In the genomic region with DNA sequence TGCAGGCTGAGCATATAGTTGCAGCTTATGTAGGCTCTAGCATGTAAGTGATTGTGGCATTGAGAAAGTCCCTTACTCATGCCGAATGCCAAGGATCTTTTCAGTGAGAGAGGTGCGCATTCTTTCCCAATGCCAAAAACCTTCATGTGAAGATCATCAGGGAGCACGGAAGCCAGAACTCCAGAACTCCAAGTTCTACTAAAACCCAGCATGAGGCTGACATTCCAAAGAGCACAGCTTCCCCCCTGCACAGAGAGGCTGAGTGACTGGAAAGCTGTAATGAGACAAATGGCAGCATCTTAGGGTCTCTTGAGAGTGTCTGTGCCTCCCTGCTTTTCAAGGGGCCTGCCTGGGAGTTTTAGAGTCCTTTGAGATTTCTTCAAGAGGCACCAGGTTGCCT, we compare ENCODE assay signal across 21 mouse cellular contexts.
DNase-seq lines count a peak whose midpoint lies in the region; ATAC-seq and TF ChIP-seq lines count a peak whose summit lies in the region.
"Had no signal": no experiment of that assay in that cellular context is flagged by ENCODE, and none has a peak within 500 bp of the region (broad histone marks: within the 10 kb centered on the region; RNA-seq: fewer than 3 reads in every experiment).

No protein-coding gene starts in this region.

- 69% methylated on average over 3 of the region's 3 CpGs for WGBS in heart, embryonic 10.5 days
- WGBS in lung, embryonic 15.5 days = 76% methylated on average over 3 of the region's 3 CpGs
- 64% methylated on average over 3 of the region's 3 CpGs for WGBS in lung, postnatal 0 days
- WGBS in limb, embryonic 10.5 days = 82% methylated on average over 3 of the region's 3 CpGs
- 81% methylated on average over 3 of the region's 3 CpGs for WGBS in intestine, embryonic 15.5 days

- H3K36me3 ChIP-seq in heart, embryonic 10.5 days = no peaks in the 10 kb centered on the region
- no peaks in the 10 kb centered on the region for H3K36me3 ChIP-seq in lung, embryonic 15.5 days
- H3K36me3 ChIP-seq in lung, postnatal 0 days (ENCODE audit: insufficient read depth, low read length) = no peaks in the 10 kb centered on the region
- no peaks in the 10 kb centered on the region for H3K36me3 ChIP-seq in limb, embryonic 10.5 days
- H3K36me3 ChIP-seq in intestine, embryonic 15.5 days = no peaks in the 10 kb centered on the region
- H3K36me3 ChIP-seq: G1E; limb, embryonic 15.5 days; midbrain, embryonic 15.5 days; neural tube, embryonic 15.5 days had no signal

- 0 out of 2 replicates have a peak overlapping the region, but pooled peaks have one; percentile 14 for H3K4me2 ChIP-seq in lung, embryonic 15.5 days
- H3K4me2 ChIP-seq in lung, postnatal 0 days (replicated peaks; ENCODE audit: low read depth, low read length) = no peak overlapping the region
- H3K4me2 ChIP-seq in intestine, embryonic 15.5 days (replicated peaks) = no peak overlapping the region
- H3K4me2 ChIP-seq: limb, embryonic 15.5 days; midbrain, embryonic 15.5 days; neural tube, embryonic 15.5 days had no signal

- no peak for TF ChIP-seq CTCF in lung, postnatal 0 days (IDR thresholded peaks at IDR 0.05)

- H3K9ac ChIP-seq in lung, embryonic 15.5 days = no peak overlapping the region
- no peak overlapping the region for H3K9ac ChIP-seq in lung, postnatal 0 days (replicated peaks; ENCODE audit: low read depth)
- H3K9ac ChIP-seq in intestine, embryonic 15.5 days = no peak overlapping the region
- H3K9ac ChIP-seq: limb, embryonic 15.5 days; midbrain, embryonic 15.5 days; neural tube, embryonic 15.5 days had no signal

- no peak for TF ChIP-seq EP300 in lung, postnatal 0 days (IDR thresholded peaks at IDR 0.05)

- ATAC-seq in lung, embryonic 15.5 days (ENCODE audit: borderline replicate concordance, extremely low read depth, low FRiP score, low TSS enrichment) = no peak
- no peak for ATAC-seq in lung, postnatal 0 days
- no peak for ATAC-seq in intestine, embryonic 15.5 days
- ATAC-seq: hindbrain, embryonic 16.5 days; intestine, postnatal 0 days; midbrain, embryonic 15.5 days had no signal

- no peaks in the 10 kb centered on the region for H3K27me3 ChIP-seq in heart, embryonic 10.5 days (ENCODE audit: insufficient read depth, poor library complexity, severe bottlenecking)
- H3K27me3 ChIP-seq in lung, embryonic 15.5 days = no peaks in the 10 kb centered on the region
- H3K27me3 ChIP-seq in lung, postnatal 0 days (replicated peaks; ENCODE audit: insufficient read depth, low read length) = no peaks in the 10 kb centered on the region
- no peaks in the 10 kb centered on the region for H3K27me3 ChIP-seq in limb, embryonic 10.5 days (ENCODE audit: low read depth, poor library complexity, severe bottlenecking)
- no peaks in the 10 kb centered on the region for H3K27me3 ChIP-seq in intestine, embryonic 15.5 days (replicated peaks)
- H3K27me3 ChIP-seq: limb, embryonic 15.5 days; midbrain, embryonic 15.5 days; neural tube, embryonic 15.5 days had no signal

- DNase-seq in adrenal gland, postnatal 14 days = peak; percentile 11
- no peak for DNase-seq in adrenal gland, adult 8-10 months
- no peak for DNase-seq in heart, embryonic 10.5 days (ENCODE audit: low spot score)
- no peak for DNase-seq in heart, adult 8-10 months (ENCODE audit: low spot score)
- DNase-seq in lung, postnatal 0 days (ENCODE audit: low spot score) = no peak
- DNase-seq in limb, embryonic 10.5 days (ENCODE audit: low spot score) = no peak
- DNase-seq: adrenal gland, postnatal 10 days; cerebellum, postnatal 14 days; gastrocnemius, postnatal 25 days; lung, postnatal 14 days; right cerebral cortex, postnatal 25 days; thymus, adult 2 months had no signal

- no peak overlapping the region for H3K4me3 ChIP-seq in heart, embryonic 10.5 days
- H3K4me3 ChIP-seq in lung, embryonic 15.5 days = no peak overlapping the region
- H3K4me3 ChIP-seq in lung, postnatal 0 days (ENCODE audit: low read depth, low read length) = no peak overlapping the region
- no peak overlapping the region for H3K4me3 ChIP-seq in limb, embryonic 10.5 days
- H3K4me3 ChIP-seq in intestine, embryonic 15.5 days (replicated peaks) = no peak overlapping the region
- H3K4me3 ChIP-seq: limb, embryonic 15.5 days; midbrain, embryonic 15.5 days; neural tube, embryonic 15.5 days had no signal

- no peaks in the 10 kb centered on the region for H3K9me3 ChIP-seq in heart, embryonic 10.5 days
- no peaks in the 10 kb centered on the region for H3K9me3 ChIP-seq in lung, embryonic 15.5 days
- no peaks in the 10 kb centered on the region for H3K9me3 ChIP-seq in lung, postnatal 0 days (ENCODE audit: low read length)
- no peaks in the 10 kb centered on the region for H3K9me3 ChIP-seq in limb, embryonic 10.5 days (replicated peaks)
- H3K9me3 ChIP-seq in intestine, embryonic 15.5 days = no peaks in the 10 kb centered on the region
- H3K9me3 ChIP-seq: G1E; limb, embryonic 15.5 days; midbrain, embryonic 15.5 days; neural tube, embryonic 15.5 days had no signal

- peaks cover 48% of the 10 kb centered on the region for H3K4me1 ChIP-seq in heart, embryonic 10.5 days
- H3K4me1 ChIP-seq in lung, embryonic 15.5 days = peaks cover 40% of the 10 kb centered on the region
- H3K4me1 ChIP-seq in lung, postnatal 0 days (ENCODE audit: insufficient read depth, low read depth, low read length) = peaks cover 15% of the 10 kb centered on the region; the same call in 1 of the 2 replicates
- peaks cover 39% of the 10 kb centered on the region for H3K4me1 ChIP-seq in limb, embryonic 10.5 days
- H3K4me1 ChIP-seq in intestine, embryonic 15.5 days (replicated peaks) = peaks cover 18% of the 10 kb centered on the region

- H3K27ac ChIP-seq in heart, embryonic 10.5 days = peak overlapping the region; percentile 81
- no peak overlapping the region for H3K27ac ChIP-seq in lung, embryonic 15.5 days
- H3K27ac ChIP-seq in lung, postnatal 0 days (ENCODE audit: low read length) = no peak overlapping the region
- H3K27ac ChIP-seq in limb, embryonic 10.5 days = peak overlapping the region; percentile 26; the same call in 1 of the 2 replicates
- H3K27ac ChIP-seq in intestine, embryonic 15.5 days = no peak overlapping the region
- H3K27ac ChIP-seq: kidney, postnatal 0 days; limb, embryonic 15.5 days; midbrain, embryonic 15.5 days; neural tube, embryonic 15.5 days had no signal

Comparison
In these comparisons a context has a peak if more than half of its experiments do, and no peak if none do; other contexts are left out.
1. H3K27ac ChIP-seq: peak in heart, embryonic 10.5 days (single experiment) and limb, embryonic 10.5 days (single experiment); none in lung, embryonic 15.5 days (single experiment), lung, postnatal 0 days (single experiment) and intestine, embryonic 15.5 days (single experiment).